Mouse (Mus musculus) forebrain, embryonic 15.5 days (tissue): ENCODE data around the gene Cxcr6. TPM values are rescaled to one million over a fixed set of nuclear protein-coding genes. Genes with fewer than 3 reads are reported as not detected.
"Not testable (repeated sequence)": the region's sequence is repeated elsewhere in the genome, so short reads cannot be mapped to it uniquely, and the experiment has no call there.

Source experiments
- ATAC-seq: fragments of 200-750 bp; cut with Nextera tagmentation; replicated peaks from 2 replicates; pipeline ENCODE4 v1.8.0; 2017; ENCODE audit warnings: mild to moderate bottlenecking, moderate TSS enrichment, moderate library complexity
- H3K27ac ChIP-seq: fragments of 300-500 bp; sonication (generic); replicated peaks from 2 replicates; pipeline ENCODE4 v1.5.1; 2015; ENCODE audit warnings: mild to moderate bottlenecking, inconsistent platforms
- H3K27me3 ChIP-seq: fragments of 300-500 bp; sonication (generic); 2 replicates; pipeline ENCODE4 v1.6.1; 2015; ENCODE audit warnings: inconsistent platforms
- H3K36me3 ChIP-seq: fragments of 300-500 bp; sonication (generic); 2 replicates; pipeline ENCODE4 v1.6.1; 2015; ENCODE audit warnings: mild to moderate bottlenecking, inconsistent platforms
- H3K4me1 ChIP-seq: fragments of 300-500 bp; sonication (generic); 2 replicates; pipeline ENCODE4 v1.6.1; 2015; ENCODE audit warnings: inconsistent platforms
- H3K4me2 ChIP-seq: fragments of 300-500 bp; sonication (generic); replicated peaks from 2 replicates; pipeline ENCODE4 v1.6.1; 2015; ENCODE audit warnings: mild to moderate bottlenecking, inconsistent platforms
- H3K4me3 ChIP-seq: fragments of 300-500 bp; sonication (generic); 2 replicates; pipeline ENCODE4 v1.5.1; 2015; ENCODE audit warnings: mild to moderate bottlenecking, inconsistent platforms
- H3K9ac ChIP-seq: fragments of 300-500 bp; sonication (generic); replicated peaks from 2 replicates; pipeline ENCODE4 v1.6.1; 2015; ENCODE audit warnings: mild to moderate bottlenecking, inconsistent platforms
- H3K9me3 ChIP-seq: fragments of 300-500 bp; sonication (generic); 2 replicates; pipeline ENCODE4 v1.6.1; 2016; ENCODE audit warnings: inconsistent platforms
- WGBS: fragments of 180-500 bp; shearing (Covaris S2); methylation state at CpG from one replicate; pipeline ENCODE4 v1.1.7; 2015; ENCODE audit warnings: mixed read lengths; 5-methylcytosine and 5-hydroxymethylcytosine counted together
- polyA plus RNA-seq: library from polyadenylated mRNA; unstranded; fragments of >200 nt; fragmentation: Nextera tagmentation; extraction: Ambion mirVana; gene quantifications from 2 replicates; pipeline ENCODE4 v1.2.1, GENCODE M21; 2015

Gene Cxcr6
- polyA plus RNA-seq: 0.15 and 0.18 TPM in 2 replicates

DNA sequence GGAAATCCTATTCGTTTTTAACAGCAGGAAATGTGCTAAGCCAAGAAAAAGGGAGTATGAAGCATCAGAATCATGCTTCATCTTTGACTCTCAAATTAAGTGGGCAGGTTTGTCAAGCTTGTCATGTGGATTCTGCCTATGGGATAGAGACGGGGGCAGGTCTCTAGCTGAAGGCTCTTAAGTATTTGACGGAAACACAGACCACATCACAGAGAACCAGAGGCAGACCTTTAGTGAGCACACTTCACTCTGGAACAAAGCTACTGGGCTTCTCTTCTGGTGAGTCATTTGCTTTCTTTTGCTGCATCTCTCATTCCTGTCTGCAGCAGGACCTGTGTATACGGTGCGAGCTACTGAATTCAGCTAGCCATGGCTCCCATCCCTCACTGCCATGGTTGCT lies at the start of gene Cxcr6:
Gene Cxcr6, plus strand, starts transcription at position 209 of the 400 bp plus-strand sequence.
- Histone ChIP-seq H3K36me3 (0 out of 2 replicates have a peak, but pooled peaks cover 3% of the 10 kb centered on the region), H3K9me3 (no peaks in the 10 kb centered on the region), H3K27ac (no peak within 1 kb of the TSS), H3K27me3 (no peaks in the 10 kb centered on the region), H3K9ac (no peak within 1 kb of the TSS), H3K4me2 (no peak within 1 kb of the TSS), H3K4me1 (no peaks in the 10 kb centered on the region), H3K4me3 (no peak within 1 kb of the TSS)
- no peak for ATAC-seq
- 90% methylated on average over 5 of the region's 5 CpGs for WGBS

DNA sequence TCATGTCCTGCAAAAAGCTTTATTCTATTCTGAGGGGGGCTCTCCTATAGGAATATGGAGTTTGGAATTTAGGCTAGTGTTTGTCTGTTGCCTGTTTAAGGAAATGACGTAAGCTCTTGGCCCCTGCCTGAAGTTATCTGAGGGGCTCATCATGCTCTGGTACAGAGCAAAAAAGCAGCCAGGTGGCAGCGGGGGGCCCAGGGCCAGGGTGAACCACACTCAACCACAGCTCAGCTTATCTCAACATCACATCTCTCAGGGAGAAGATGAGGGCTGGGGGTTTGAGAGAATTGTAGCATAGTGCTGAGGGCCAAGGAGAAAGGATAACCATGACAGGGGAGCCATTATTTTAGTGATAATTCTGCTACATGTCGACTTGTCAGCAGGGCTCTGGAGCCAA lies 49.5 kb upstream of the Cxcr6 start:
- no peaks in the 10 kb centered on the region for H3K9me3 ChIP-seq
- no peaks in the 10 kb centered on the region for H3K27me3 ChIP-seq
- no peaks in the 10 kb centered on the region for H3K4me1 ChIP-seq
- no peak overlapping the region for H3K9ac ChIP-seq
- ATAC-seq: no peak
- H3K27ac ChIP-seq: no peak overlapping the region
- H3K4me3 ChIP-seq: no peak overlapping the region
- H3K36me3 ChIP-seq: no peaks in the 10 kb centered on the region
- 89% methylated on average over 3 of the region's 3 CpGs for WGBS
- no peak overlapping the region for H3K4me2 ChIP-seq

DNA sequence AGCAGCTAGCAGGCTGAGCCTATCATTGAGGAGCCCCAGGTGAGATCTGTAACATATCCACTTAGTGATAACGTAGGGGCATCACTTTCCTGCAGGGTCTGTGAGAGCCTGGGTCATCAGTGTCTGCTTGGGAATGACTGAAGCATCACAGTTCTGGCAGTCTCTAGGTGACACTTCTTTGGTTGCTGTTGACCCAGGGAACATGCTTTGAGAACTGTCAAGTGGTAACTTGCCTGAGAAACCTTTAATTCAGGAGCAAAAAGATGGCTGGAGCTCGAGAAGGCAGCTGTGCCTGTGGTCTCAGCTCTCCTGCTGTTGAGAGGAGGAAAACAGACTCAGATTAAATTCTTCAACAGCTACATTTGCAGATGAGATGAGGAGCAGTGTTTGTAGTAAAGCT lies 48.9 kb upstream of the Cxcr6 start:
- Histone ChIP-seq H3K9ac (no peak overlapping the region), H3K27me3 (no peaks in the 10 kb centered on the region), H3K4me3 (no peak overlapping the region), H3K4me1 (no peaks in the 10 kb centered on the region), H3K4me2 (no peak overlapping the region), H3K36me3 (no peaks in the 10 kb centered on the region), H3K9me3 (no peaks in the 10 kb centered on the region), H3K27ac (no peak overlapping the region)
- 60% methylated on average over 2 of the region's 2 CpGs for WGBS
- no peak for ATAC-seq

DNA sequence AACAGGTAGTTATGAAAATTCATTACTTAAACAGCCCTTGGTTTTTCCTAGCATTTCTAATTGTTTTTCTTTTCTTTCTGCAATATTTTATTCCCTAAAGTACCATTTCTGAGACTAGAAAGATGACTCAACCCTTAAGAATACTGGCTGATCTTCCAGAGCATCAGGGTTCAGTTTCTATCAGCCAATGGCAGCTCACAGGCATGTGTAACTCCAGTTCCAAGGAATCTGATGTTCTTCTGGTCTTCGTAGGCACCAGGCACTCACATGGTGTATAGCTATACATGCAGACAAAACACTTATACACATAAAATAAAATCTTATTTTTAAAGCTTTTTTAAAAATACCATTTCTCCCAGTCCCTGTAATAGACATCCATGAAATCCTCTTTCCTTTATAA lies 48.1 kb upstream of the Cxcr6 start:
- no peak overlapping the region for H3K4me2 ChIP-seq
- H3K4me3 ChIP-seq: no peak overlapping the region
- H3K27me3 ChIP-seq: no peaks in the 10 kb centered on the region
- H3K9me3 ChIP-seq: no peaks in the 10 kb centered on the region
- no peak for ATAC-seq
- H3K9ac ChIP-seq: no peak overlapping the region
- H3K36me3 ChIP-seq: no peaks in the 10 kb centered on the region
- WGBS: 90% methylated on average over 1 of the region's 1 CpGs
- H3K4me1 ChIP-seq: no peaks in the 10 kb centered on the region
- H3K27ac ChIP-seq: no peak overlapping the region

DNA sequence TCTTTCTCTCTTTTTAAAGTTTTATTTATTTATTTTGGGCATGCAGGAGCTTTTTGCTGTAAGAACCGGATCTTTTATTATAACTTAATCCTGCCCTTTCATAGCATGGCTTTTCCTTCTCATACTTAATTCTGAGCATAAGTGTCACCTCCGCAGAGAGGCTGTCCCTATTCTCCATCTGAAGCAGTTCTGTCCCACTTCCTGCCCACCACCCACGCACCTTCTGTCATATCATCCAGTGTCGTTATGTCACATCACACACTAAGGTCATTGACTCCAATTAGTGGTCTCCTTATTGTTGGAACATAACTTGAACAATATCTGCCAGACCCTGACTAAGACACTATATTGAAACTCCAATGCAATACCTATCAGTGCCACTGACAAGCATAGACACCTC lies 47.6 kb upstream of the Cxcr6 start:
- Histone ChIP-seq H3K36me3 (no peaks in the 10 kb centered on the region), H3K4me2 (no peak overlapping the region), H3K27me3 (no peaks in the 10 kb centered on the region), H3K27ac (no peak overlapping the region), H3K4me1 (no peaks in the 10 kb centered on the region), H3K9ac (no peak overlapping the region), H3K9me3 (no peaks in the 10 kb centered on the region), H3K4me3 (no peak overlapping the region)
- no peak for ATAC-seq
- 74% methylated on average over 4 of the region's 4 CpGs for WGBS

DNA sequence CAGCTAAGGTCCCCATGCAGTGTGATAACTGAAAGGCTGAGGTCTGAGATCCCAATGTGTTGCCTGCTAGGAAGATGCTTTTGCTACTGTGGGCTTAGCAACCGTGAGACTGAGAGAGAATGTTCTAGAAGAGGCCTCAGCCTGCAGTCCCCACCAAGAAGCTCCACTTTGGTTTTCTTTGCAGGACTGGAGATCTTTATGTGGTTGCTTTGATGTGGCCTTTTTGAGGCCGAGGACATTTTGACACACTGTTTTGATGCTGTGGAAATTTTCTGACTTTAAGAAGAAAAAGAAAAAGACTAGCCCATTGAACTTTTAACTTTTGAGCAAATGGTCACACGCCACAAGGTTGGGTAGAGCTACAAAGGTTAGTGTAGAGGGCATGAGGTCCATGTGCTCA lies 45.5 kb upstream of the Cxcr6 start:
- no peak overlapping the region for H3K9ac ChIP-seq
- H3K36me3 ChIP-seq: no peaks in the 10 kb centered on the region
- H3K4me3 ChIP-seq: no peak overlapping the region
- H3K27me3 ChIP-seq: no peaks in the 10 kb centered on the region
- ATAC-seq: no peak
- no peak overlapping the region for H3K4me2 ChIP-seq
- H3K27ac ChIP-seq: no peak overlapping the region
- 82% methylated on average over 3 of the region's 3 CpGs for WGBS
- no peaks in the 10 kb centered on the region for H3K9me3 ChIP-seq
- H3K4me1 ChIP-seq: no peaks in the 10 kb centered on the region

DNA sequence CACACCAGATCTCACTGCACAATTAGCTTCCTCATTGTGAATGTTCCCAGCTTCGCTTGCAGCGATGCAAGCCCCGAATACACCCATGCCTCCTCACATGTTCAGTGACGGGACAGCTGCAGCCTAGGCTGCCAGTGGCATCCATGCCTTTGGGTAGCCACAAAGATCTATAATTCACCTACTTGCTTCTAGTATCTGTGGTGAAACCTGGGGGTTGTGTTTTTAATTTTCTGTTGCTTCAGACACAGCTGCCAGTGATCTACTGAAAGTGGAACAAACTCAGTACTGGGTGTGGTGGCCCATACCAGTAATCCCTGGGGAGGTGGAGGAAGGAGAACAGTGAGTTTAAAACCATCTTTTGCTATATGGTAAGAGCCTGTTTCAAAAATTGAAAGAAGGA lies 43.4 kb upstream of the Cxcr6 start:
- H3K4me2 ChIP-seq: no peak overlapping the region
- WGBS: 92% methylated on average over 4 of the region's 4 CpGs
- H3K36me3 ChIP-seq: no peaks in the 10 kb centered on the region
- no peak overlapping the region for H3K4me3 ChIP-seq
- no peak overlapping the region for H3K9ac ChIP-seq
- no peaks in the 10 kb centered on the region for H3K9me3 ChIP-seq
- H3K27ac ChIP-seq: no peak overlapping the region
- no peaks in the 10 kb centered on the region for H3K4me1 ChIP-seq
- no peaks in the 10 kb centered on the region for H3K27me3 ChIP-seq
- no peak for ATAC-seq

DNA sequence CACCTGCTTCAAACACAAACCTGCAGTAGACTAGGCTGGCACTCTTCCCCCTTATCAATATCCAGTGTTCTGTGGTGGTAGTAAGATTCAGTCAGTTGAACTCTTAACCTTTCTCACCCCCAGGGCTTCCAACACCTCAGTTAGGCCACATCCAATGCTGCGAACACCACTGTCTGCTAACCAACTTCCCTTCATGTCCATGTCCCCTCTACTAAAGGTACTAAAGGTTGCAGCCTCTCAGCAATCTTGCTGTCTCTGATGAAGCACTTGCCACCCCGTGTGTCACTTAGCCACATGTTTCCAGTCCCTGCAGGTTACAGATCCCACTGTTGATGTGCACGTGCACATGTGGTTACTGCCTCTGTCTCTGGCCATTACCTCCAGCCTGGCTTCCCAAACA lies 42.5 kb upstream of the Cxcr6 start:
- WGBS: 82% methylated on average over 3 of the region's 3 CpGs
- no peaks in the 10 kb centered on the region for H3K9me3 ChIP-seq
- ATAC-seq: no peak

DNA sequence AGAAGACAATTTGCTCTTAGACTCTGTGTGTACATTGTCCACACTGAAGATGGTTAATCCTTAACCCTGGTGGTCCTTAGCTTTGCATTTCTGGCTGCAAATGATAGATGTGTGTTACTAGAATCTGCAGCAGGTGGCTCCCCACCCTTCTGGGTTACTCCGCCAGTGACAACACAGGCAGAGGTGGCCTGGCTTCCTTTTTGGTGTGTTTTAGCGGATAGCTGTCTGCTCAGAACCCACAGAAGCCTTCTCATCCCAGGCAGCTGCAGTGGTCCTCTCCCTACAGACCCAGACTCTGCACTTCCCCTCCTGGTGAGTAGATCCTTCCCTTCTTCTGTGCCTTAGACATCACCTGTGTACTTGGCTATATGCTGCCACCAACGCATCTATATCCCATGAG lies 39.3 kb upstream of the Cxcr6 start:
- no peaks in the 10 kb centered on the region for H3K9me3 ChIP-seq
- WGBS: 85% methylated on average over 3 of the region's 3 CpGs
- H3K27ac ChIP-seq: no peak overlapping the region
- H3K36me3 ChIP-seq: no peaks in the 10 kb centered on the region
- H3K9ac ChIP-seq: no peak overlapping the region
- H3K4me2 ChIP-seq: no peak overlapping the region
- H3K4me3 ChIP-seq: no peak overlapping the region
- H3K27me3 ChIP-seq: no peaks in the 10 kb centered on the region
- ATAC-seq: no peak
- no peaks in the 10 kb centered on the region for H3K4me1 ChIP-seq

More for the DNA sequence above, 42.5 kb upstream of the Cxcr6 start:
- no peaks in the 10 kb centered on the region for H3K4me1 ChIP-seq
- H3K27me3 ChIP-seq: no peaks in the 10 kb centered on the region
- H3K4me2 ChIP-seq: no peak overlapping the region
- H3K36me3 ChIP-seq: no peaks in the 10 kb centered on the region
- H3K9ac ChIP-seq: no peak overlapping the region
- H3K27ac ChIP-seq: no peak overlapping the region
- no peak overlapping the region for H3K4me3 ChIP-seq

DNA sequence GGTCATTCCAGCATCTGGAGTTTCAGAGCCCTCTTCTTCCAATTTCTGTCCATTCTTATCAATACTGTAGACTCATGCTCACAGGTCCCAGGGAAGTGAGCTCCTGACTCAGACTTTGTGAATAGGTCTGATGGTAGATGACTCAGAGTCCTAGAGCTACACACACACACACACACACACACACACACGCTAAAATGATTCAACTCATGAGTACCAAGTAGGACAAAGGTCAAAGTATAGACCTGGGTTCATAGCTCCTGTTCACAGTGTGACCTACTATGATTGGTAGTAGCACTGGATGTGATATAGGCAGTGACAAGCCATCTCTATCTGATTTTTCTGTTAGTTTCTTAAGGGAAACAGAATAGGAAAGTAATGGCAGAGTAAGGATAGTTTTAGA lies 37.8 kb upstream of the Cxcr6 start:
- H3K4me1 ChIP-seq: no peaks in the 10 kb centered on the region
- no peak overlapping the region for H3K4me2 ChIP-seq
- no peaks in the 10 kb centered on the region for H3K27me3 ChIP-seq
- H3K36me3 ChIP-seq: no peaks in the 10 kb centered on the region
- H3K9ac ChIP-seq: no peak overlapping the region
- no peaks in the 10 kb centered on the region for H3K9me3 ChIP-seq
- ATAC-seq: no peak
- no peak overlapping the region for H3K27ac ChIP-seq
- H3K4me3 ChIP-seq: no peak overlapping the region
- 79% methylated on average over 1 of the region's 1 CpGs for WGBS

DNA sequence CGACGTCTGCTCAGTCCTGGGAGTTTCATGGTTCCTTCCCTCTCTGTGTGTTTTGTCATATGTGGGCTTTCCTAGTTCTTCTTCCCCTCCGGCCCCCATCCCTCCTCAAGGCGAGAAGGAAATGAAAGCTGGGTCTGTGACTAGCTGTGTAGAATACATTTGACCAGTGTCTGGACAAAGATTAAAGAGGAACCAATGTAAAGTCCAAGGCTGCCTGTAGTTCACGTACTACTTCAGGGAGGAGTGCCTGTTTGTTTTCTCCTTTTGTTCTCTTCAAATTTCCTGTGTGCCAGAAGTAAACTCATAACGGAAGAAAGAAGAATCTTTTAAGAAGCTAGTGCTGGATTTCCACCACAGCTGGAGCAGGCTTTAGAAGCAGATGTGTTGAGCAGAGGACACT lies 36.7 kb upstream of the Cxcr6 start:
- H3K9me3 ChIP-seq: no peaks in the 10 kb centered on the region
- no peaks in the 10 kb centered on the region for H3K4me1 ChIP-seq
- H3K27ac ChIP-seq: no peak overlapping the region
- ATAC-seq: no peak
- H3K4me2 ChIP-seq: no peak overlapping the region
- 78% methylated on average over 6 of the region's 6 CpGs for WGBS
- H3K9ac ChIP-seq: no peak overlapping the region
- no peak overlapping the region for H3K4me3 ChIP-seq
- no peaks in the 10 kb centered on the region for H3K36me3 ChIP-seq
- no peaks in the 10 kb centered on the region for H3K27me3 ChIP-seq

DNA sequence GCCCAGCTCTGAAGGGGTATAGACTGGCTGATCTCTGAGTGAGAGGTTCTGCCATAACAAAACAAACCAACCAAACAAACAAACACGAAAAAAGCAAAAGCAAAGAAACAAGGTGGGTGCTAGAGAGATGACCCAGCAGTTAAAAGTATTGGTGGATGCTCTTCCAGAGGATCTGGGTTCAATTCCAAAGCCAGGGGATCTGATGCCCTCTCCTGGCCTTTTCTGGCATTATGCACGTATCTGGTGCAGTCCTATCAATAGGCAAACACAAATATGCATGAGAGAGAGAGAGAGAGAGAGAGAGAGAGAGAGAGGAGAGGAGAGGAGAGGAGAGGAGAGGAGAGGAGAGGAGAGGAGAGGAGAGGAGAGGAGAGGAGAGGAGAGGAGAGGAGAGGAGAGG lies 33.0 kb upstream of the Cxcr6 start:
- not testable (repeated sequence) for H3K4me1 ChIP-seq, H3K27me3 ChIP-seq, H3K27ac ChIP-seq, H3K4me2 ChIP-seq, H3K9ac ChIP-seq, H3K9me3 ChIP-seq, H3K36me3 ChIP-seq, ATAC-seq, H3K4me3 ChIP-seq
- 40% methylated on average over 2 of the region's 2 CpGs for WGBS

DNA sequence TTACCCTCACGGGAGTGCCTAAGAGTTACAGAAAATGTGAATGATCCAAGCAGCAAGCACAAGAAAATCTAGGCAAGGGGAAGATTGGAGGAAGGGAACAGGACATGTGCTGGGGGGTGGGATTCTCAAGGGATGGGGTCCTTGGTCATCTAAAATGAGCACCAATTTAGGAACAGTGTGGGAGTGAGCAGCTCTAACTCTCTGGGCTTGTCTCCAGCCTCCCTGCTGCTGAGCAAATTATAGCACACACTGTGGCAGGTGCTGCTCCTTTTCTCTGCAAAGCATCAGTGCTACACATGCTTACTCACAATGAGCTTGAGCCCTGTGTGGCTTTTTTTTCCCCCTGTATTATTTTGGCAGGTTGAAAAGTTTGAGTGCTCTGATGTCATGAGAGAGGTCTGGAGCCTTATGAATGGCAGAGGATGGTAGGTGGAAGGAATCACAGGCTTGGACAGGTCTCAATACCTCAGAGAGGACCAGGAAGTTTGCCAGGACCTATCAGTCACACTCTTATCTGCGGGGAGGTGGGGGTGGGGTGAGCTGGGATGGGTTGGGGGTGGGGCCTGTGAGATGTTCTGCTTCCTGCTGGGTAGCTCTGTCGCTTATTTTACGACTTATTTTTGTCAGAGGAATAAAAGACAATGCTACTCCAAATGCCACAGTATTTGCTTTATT lies 17.3 kb upstream of the Cxcr6 start:
- no peak for ATAC-seq
- Histone ChIP-seq H3K4me2 (no peak overlapping the region), H3K36me3 (peaks cover 23% of the 10 kb centered on the region), H3K27me3 (no peaks in the 10 kb centered on the region), H3K27ac (no peak overlapping the region), H3K9me3 (no peaks in the 10 kb centered on the region), H3K9ac (no peak overlapping the region), H3K4me1 (no peaks in the 10 kb centered on the region), H3K4me3 (no peak overlapping the region)
- 82% methylated on average over 4 of the region's 4 CpGs for WGBS
